Mouse (Mus musculus) myocyte (in vitro differentiated cells): ENCODE results near the gene Sept10. TPM values are rescaled to one million over a fixed set of nuclear protein-coding genes. Genes with fewer than 3 reads are reported as not detected.

Experiments used
- H3K27me3 ChIP-seq: one replicate; pipeline ENCODE4 v1.6.1; 2011; ENCODE audit not compliant: control insufficient read depth, insufficient read depth, insufficient read length
- H3K36me3 ChIP-seq: one replicate; pipeline ENCODE4 v1.6.1; 2011; ENCODE audit not compliant: control insufficient read depth, insufficient read depth
- H3K4me2 ChIP-seq: one replicate; pipeline ENCODE4 v1.6.1; 2011; ENCODE audit warnings: low read depth, control low read depth
- H3K4me3 ChIP-seq: one replicate; pipeline ENCODE4 v1.5.1; 2011; ENCODE audit warnings: mild to moderate bottlenecking, control low read depth, moderate library complexity
- H3K79me2 ChIP-seq: one replicate; pipeline ENCODE4 v1.6.1; 2011; ENCODE audit not compliant: control insufficient read depth, insufficient read depth
- H3ac ChIP-seq: one replicate; pipeline ENCODE4 v1.6.1; 2011; ENCODE audit not compliant: control insufficient read depth, insufficient read length
- CEBPB ChIP-seq: IDR thresholded peaks from 2 replicates; pipeline ENCODE4 v1.6.1; 2011; ENCODE audit warnings: mild to moderate bottlenecking, moderate library complexity; ENCODE audit not compliant: poor library complexity, insufficient read depth, severe bottlenecking
- E2F4 ChIP-seq: IDR thresholded peaks from one replicate; pipeline ENCODE4 v1.6.1; 2011; ENCODE audit warnings: mild to moderate bottlenecking, control low read depth, moderate library complexity; ENCODE audit not compliant: insufficient read depth
- MAX ChIP-seq: IDR thresholded peaks from one replicate; pipeline ENCODE4 v1.6.1; 2011; ENCODE audit warnings: low read depth, mild to moderate bottlenecking, control low read depth
- MYOD1 ChIP-seq, 3 experiments: IDR thresholded peaks; one replicate each; pipeline ENCODE4 v1.6.1; 2011; ENCODE audit warnings: control low read depth in 2 of 3, low read depth in 2 of 3, mild to moderate bottlenecking in 2 of 3, moderate library complexity in 1 of 3; ENCODE audit not compliant: insufficient read length in 2 of 3, control insufficient read depth in 1 of 3
- MYOG ChIP-seq, 3 experiments: IDR thresholded peaks; one replicate each; pipeline ENCODE4 v1.6.1; 2011; ENCODE audit warnings: control low read depth in 2 of 3, low read depth in 2 of 3, mild to moderate bottlenecking in 2 of 3; ENCODE audit not compliant: insufficient read length in 2 of 3, control insufficient read depth in 1 of 3, insufficient read depth in 1 of 3
- POLR2A ChIP-seq: IDR thresholded peaks from one replicate; pipeline ENCODE4 v1.6.1; 2011; ENCODE audit warnings: low read depth, mild to moderate bottlenecking, control low read depth, moderate library complexity; ENCODE audit not compliant: insufficient read length
- POLR2AphosphoS2 ChIP-seq: IDR thresholded peaks from one replicate; pipeline ENCODE4 v1.6.1; 2011; ENCODE audit warnings: low read depth, control low read depth; ENCODE audit not compliant: insufficient read length
- REST ChIP-seq: IDR thresholded peaks from one replicate; pipeline ENCODE4 v1.6.1; 2011; ENCODE audit warnings: mild to moderate bottlenecking, control low read depth, moderate library complexity; ENCODE audit not compliant: insufficient read depth, insufficient read length
- SRF ChIP-seq: IDR thresholded peaks from one replicate; pipeline ENCODE4 v1.6.1; 2011; ENCODE audit warnings: low read depth; ENCODE audit not compliant: control insufficient read depth, insufficient read length
- TCF12 ChIP-seq: IDR thresholded peaks from one replicate; pipeline ENCODE4 v1.6.1; 2011; ENCODE audit warnings: mild to moderate bottlenecking, control low read depth; ENCODE audit not compliant: poor library complexity, insufficient read depth, severe bottlenecking
- TCF3 ChIP-seq: IDR thresholded peaks from one replicate; pipeline ENCODE4 v1.6.1; 2011; ENCODE audit warnings: low read depth, control low read depth; ENCODE audit not compliant: insufficient read length
- USF1 ChIP-seq: IDR thresholded peaks from one replicate; pipeline ENCODE4 v1.6.1; 2011; ENCODE audit warnings: low read depth, mild to moderate bottlenecking, control low read depth, moderate library complexity
- polyA plus RNA-seq: library from polyadenylated mRNA; unstranded; fragments of >200 nt; fragmentation: generic; extraction: Trizol; gene quantifications from one replicate; pipeline ENCODE4 v1.2.1, GENCODE M21; 2012; ENCODE audit warnings: missing spikeins

Gene Sept10
- polyA plus RNA-seq, 1 experiment = 16.9 TPM

DNA sequence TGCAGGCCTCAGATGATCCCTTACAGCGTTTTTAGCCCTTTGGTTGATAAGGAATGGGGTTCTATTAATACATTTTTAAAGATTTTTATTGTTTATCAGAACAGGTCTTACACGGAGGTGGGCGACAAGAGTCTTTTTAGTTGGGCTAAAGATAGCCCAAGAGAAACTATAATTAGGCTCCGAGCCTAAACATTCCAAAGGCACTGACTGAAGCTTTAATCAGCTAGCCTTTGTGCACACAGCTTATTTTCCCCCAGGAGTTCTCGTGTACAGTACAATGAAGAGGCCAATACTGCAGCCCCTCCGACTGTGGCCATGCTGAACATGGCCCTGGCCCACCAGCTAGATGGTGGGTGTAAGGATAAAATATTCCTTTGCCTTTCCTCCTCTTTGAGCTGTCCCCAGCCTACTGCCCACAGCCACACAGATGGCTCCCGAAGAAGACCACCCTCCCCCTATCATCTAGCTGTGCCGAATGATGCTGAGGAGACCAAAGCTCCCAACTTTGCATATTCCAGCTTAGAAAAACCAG lies 88.1 kb downstream of the Sept10 start:
- Histone ChIP-seq H3ac (no peak overlapping the region), H3K27me3 (no peaks in the 10 kb centered on the region), H3K4me2 (no peak overlapping the region), H3K4me3 (no peak overlapping the region), H3K36me3 (no peaks in the 10 kb centered on the region), H3K79me2 (no peaks in the 10 kb centered on the region)
- TF ChIP-seq REST (no peak), POLR2A (no peak), CEBPB (no peak), MYOD1 (IDR thresholded peaks at IDR 0.05; ENCODE audit: control insufficient read depth in 1 of 3, insufficient read length in 2 of 3, low read depth in 2 of 3) (no peak), USF1 (no peak), TCF3 (no peak), MAX (no peak), POLR2AphosphoS2 (no peak)

DNA sequence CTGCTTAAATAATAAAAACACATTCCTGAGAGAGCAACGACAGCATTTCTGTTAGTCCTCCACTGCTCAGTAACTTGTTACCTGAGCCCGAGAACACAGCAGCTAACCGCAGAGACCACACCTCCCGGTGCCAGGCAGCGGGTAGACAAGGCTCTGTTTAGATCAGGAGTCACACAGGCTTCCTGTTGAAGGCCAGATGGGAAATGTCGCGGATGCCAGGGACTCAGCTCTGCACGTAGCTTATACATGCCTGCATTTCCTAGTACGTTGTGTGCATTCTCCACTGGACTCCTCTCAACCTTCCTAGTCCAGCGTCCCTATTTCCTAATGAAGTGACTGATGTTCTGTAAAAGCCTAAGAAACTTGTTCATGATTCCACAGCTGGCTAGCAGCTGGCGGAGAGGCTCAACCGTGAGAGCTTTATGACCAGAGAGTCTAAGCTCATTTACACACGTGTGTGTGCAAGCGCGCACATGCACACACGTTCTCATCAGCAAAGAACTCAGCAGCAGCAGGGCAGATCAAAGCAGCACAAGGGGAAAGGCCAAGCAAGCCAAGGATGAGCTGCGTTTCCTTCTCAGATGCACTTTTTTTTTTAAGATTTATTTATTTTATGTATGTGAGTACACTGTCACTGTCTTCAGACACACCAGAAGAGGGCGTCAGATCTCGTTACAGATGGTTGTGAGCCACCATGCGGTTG lies 89.6 kb downstream of the Sept10 start:
- no peaks in the 10 kb centered on the region for H3K79me2 ChIP-seq
- no peak overlapping the region for H3K4me2 ChIP-seq
- H3K4me3 ChIP-seq = no peak overlapping the region
- no peaks in the 10 kb centered on the region for H3K27me3 ChIP-seq
- no peak for TF ChIP-seq POLR2AphosphoS2
- TF ChIP-seq USF1 = no peak
- TF ChIP-seq TCF12 = no peak
- no peak for TF ChIP-seq CEBPB
- no peak for TF ChIP-seq REST
- no peak for TF ChIP-seq TCF3
- TF ChIP-seq E2F4 = no peak
- no peak for TF ChIP-seq MYOD1 (IDR thresholded peaks at IDR 0.05; ENCODE audit: control insufficient read depth in 1 of 3, insufficient read length in 2 of 3, low read depth in 2 of 3)
- TF ChIP-seq POLR2A = no peak
- TF ChIP-seq SRF = no peak
- TF ChIP-seq MYOG (IDR thresholded peaks at IDR 0.05; ENCODE audit: control insufficient read depth in 1 of 3, insufficient read depth in 1 of 3, insufficient read length in 2 of 3, low read depth in 2 of 3) = no peak
- TF ChIP-seq MAX = no peak
- no peak overlapping the region for H3ac ChIP-seq
- no peaks in the 10 kb centered on the region for H3K36me3 ChIP-seq

DNA sequence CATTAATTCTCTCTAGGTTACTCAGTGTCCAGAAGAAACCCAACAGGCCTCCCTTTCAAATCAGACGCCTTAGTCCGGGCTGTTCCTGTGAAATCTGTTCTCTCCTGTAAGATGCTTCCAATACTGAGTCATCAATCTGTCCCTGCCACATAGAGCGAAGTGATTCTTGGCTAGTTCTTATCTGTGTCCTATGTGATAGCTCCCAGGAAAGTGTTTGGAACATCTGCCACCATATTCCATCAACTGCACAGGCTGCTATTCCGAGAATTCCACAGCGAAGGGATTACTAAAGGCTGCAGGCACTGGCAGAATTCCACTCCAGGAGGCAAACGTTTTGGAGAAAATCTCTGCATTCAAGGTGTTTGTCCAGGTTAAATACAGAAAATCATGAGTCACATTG lies 94.0 kb downstream of the Sept10 start:
- TF ChIP-seq TCF3 (no peak), SRF (no peak)
- H3K27me3 ChIP-seq = no peaks in the 10 kb centered on the region
- no peak overlapping the region for H3K4me2 ChIP-seq
- no peaks in the 10 kb centered on the region for H3K79me2 ChIP-seq
- H3K4me3 ChIP-seq = no peak overlapping the region
- no peak overlapping the region for H3ac ChIP-seq
- no peaks in the 10 kb centered on the region for H3K36me3 ChIP-seq

DNA sequence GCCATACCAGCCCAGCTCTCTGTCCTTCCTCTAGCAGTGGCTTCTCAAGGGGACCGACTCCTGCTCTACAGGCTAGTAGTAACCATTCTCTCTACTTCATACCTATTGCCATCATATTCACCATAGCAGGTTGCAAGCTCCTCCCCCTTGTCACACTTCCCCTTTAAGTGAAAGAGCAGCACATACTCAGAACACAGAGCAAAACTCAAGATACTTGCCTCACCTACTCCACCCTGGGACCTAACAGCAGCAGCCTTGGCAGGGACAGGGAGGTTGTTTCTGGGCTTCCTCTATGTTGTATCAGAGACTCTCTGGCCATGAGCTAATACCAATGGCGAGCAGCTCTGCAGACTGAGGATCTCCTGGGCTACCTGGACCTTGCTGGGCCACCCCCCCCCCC lies 96.2 kb downstream of the Sept10 start:
- Histone ChIP-seq H3K27me3 (no peaks in the 10 kb centered on the region), H3K36me3 (no peaks in the 10 kb centered on the region), H3K79me2 (no peaks in the 10 kb centered on the region), H3K4me3 (no peak overlapping the region), H3K4me2 (no peak overlapping the region), H3ac (no peak overlapping the region)
- TF ChIP-seq REST (no peak), SRF (no peak), MYOD1 (IDR thresholded peaks at IDR 0.05; ENCODE audit: control insufficient read depth in 1 of 3, insufficient read length in 2 of 3, low read depth in 2 of 3) (no peak), POLR2A (no peak), MAX (no peak), USF1 (no peak), CEBPB (no peak), TCF12 (no peak), POLR2AphosphoS2 (no peak)

DNA sequence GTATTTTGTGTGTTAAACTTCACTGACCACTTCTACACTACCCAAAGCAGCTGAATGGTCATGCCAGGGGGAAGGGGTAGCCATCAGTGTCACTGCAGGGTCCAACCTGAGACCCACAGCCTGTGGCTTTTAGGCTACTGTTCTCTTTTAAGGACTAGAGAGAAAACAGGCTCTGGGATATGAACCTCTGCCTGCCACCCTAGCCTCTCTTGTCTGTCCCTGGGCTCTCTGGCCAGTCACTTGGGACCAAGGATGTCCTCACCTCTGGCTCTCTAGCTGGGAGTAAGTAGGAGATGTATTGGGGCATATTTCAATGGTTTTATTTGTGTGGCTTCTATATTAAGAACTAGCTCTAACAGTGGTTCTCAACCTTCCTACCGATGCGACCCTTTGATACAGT lies 101.8 kb downstream of the Sept10 start:
- Histone ChIP-seq H3ac (no peak overlapping the region), H3K4me2 (no peak overlapping the region), H3K79me2 (no peaks in the 10 kb centered on the region), H3K27me3 (no peaks in the 10 kb centered on the region), H3K36me3 (no peaks in the 10 kb centered on the region), H3K4me3 (no peak overlapping the region)
- no peak for TF ChIP-seq MAX
- no peak for TF ChIP-seq CEBPB
- TF ChIP-seq MYOD1 (IDR thresholded peaks at IDR 0.05; ENCODE audit: control insufficient read depth in 1 of 3, insufficient read length in 2 of 3, low read depth in 2 of 3) = no peak
- no peak for TF ChIP-seq E2F4
- no peak for TF ChIP-seq TCF3
- no peak for TF ChIP-seq MYOG (IDR thresholded peaks at IDR 0.05; ENCODE audit: control insufficient read depth in 1 of 3, insufficient read depth in 1 of 3, insufficient read length in 2 of 3, low read depth in 2 of 3)
- TF ChIP-seq USF1 = no peak
- no peak for TF ChIP-seq REST
- TF ChIP-seq SRF = no peak
- no peak for TF ChIP-seq TCF12
- no peak for TF ChIP-seq POLR2A
